Mouse (Mus musculus) olfactory bulb, adult 2 months (tissue): ENCODE data around the gene Hecw2.

Experiments
- CTCF ChIP-seq: fragments of 200-500 bp; IDR thresholded peaks from 2 replicates; pipeline ENCODE4 v1.5.1; 2012; ENCODE audit warnings: low read depth, mild to moderate bottlenecking, low read length, moderate library complexity; ENCODE audit not compliant: insufficient read depth
- POLR2A ChIP-seq: fragments of 200-500 bp; IDR thresholded peaks from 2 replicates; pipeline ENCODE4 v1.6.1; 2012; ENCODE audit warnings: mild to moderate bottlenecking, low read depth, low read length, moderate library complexity; ENCODE audit not compliant: insufficient read depth

DNA sequence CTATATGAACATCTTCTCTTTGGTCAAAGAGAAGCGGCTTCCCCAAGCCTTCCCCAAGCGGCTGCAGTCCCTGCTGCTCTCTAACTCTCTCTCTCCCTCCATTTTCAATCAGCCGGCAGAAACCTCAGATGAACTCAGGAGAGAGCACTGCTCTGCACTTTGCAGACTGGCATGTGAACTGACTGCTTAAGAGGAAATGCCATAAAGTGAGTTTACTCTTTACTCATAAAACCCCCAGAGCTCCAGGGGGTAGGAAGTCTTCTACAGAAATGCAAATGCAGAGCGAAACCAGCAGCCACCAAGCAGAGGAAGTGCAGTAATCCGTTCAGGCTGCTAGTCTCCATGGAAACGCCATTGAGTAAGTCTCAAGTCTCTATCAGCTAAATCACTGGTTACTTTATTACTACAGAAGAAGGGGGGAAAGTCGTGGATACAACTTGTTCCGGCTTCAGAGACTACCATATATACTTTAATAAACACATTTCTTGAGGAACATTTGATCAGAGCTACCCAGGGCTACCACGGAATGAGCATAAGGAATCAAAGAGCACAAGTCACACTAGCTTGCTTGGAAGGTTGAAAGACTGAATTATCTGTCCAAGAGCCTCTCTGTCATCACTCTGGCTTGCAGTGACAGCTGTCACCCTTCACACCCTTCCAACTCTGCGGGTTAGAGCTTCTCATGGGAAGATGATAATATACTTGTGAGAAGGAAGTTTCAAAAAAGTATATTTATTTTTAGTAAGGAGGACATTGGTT is 371.1 kb downstream of the Hecw2 start:
- TF ChIP-seq CTCF (no peak), POLR2A (no peak)
